Mouse (Mus musculus): Measurements from ENCODE around the gene Phc1.

Phc1 gene

GRCm38 (mm10) chr6:122339648-122340341 is 566 bp downstream of the Phc1 start:
- DNase-seq (ENCODE audit: low read depth in 1 of 2, low spot score in 2 of 2): peak in 1 of 2 experiments; percentile 39

GRCm38 (mm10) chr6:122339047-122339647 is 1.2 kb downstream of the Phc1 start:
- peak in 1 of 2 experiments; percentile 13 for DNase-seq (ENCODE audit: low read depth in 1 of 2, low spot score in 2 of 2)

GRCm38 (mm10) chr6:122337546-122337945 is 2.8 kb downstream of the Phc1 start:
- DNase-seq (ENCODE audit: low read depth in 1 of 2, low spot score in 2 of 2): no peak

- no peak for DNase-seq (ENCODE audit: low read depth in 1 of 2, low spot score in 2 of 2)
Measured at GRCm38 (mm10) chr6:122334786-122335340, 5.5 kb downstream of the Phc1 start.

- no peak for DNase-seq (ENCODE audit: low read depth in 1 of 2, low spot score in 2 of 2)
Measured at GRCm38 (mm10) chr6:122333081-122333612, 7.2 kb downstream of the Phc1 start.

GRCm38 (mm10) chr6:122325361-122325975 is 14.9 kb downstream of the Phc1 start:
- no peak for DNase-seq (ENCODE audit: low read depth in 1 of 2, low spot score in 2 of 2)

GRCm38 (mm10) chr6:122318726-122319125 is 21.6 kb downstream of the Phc1 start:
- no peak for DNase-seq (ENCODE audit: low read depth in 1 of 2, low spot score in 2 of 2)

- no peak for DNase-seq (ENCODE audit: low read depth in 1 of 2, low spot score in 2 of 2)
Measured at GRCm38 (mm10) chr6:122310187-122310820, 30.1 kb downstream of the Phc1 start.

- DNase-seq (ENCODE audit: low read depth in 1 of 2, low spot score in 2 of 2): peak in 1 of 2 experiments; percentile 24
Measured at GRCm38 (mm10) chr6:122309446-122309960, 30.9 kb downstream of the Phc1 start.

- peak; percentile 94 to 95 for DNase-seq (ENCODE audit: low read depth in 1 of 2, low spot score in 2 of 2)
Measured at GRCm38 (mm10) chr6:122308505-122309393, 31.6 kb downstream of the Phc1 start, which contains the start of gene M6pr. M6pr (plus strand) TSS chr6:122308720.

- no peak for DNase-seq (ENCODE audit: low read depth in 1 of 2, low spot score in 2 of 2)
Measured at GRCm38 (mm10) chr6:122308136-122308504, 32.2 kb downstream of the Phc1 start.

- DNase-seq (ENCODE audit: low read depth in 1 of 2, low spot score in 2 of 2): no peak
Measured at GRCm38 (mm10) chr6:122306707-122307106, 33.7 kb downstream of the Phc1 start.

GRCm38 (mm10) chr6:122304790-122305555 is 35.4 kb downstream of the Phc1 start:
- DNase-seq (ENCODE audit: low read depth in 1 of 2, low spot score in 2 of 2): no peak

GRCm38 (mm10) chr6:122304355-122304754 is 36.0 kb downstream of the Phc1 start:
- DNase-seq (ENCODE audit: low read depth in 1 of 2, low spot score in 2 of 2): peak in 1 of 2 experiments; percentile 56

GRCm38 (mm10) chr6:122303526-122303925 is 36.8 kb downstream of the Phc1 start:
- DNase-seq (ENCODE audit: low read depth in 1 of 2, low spot score in 2 of 2): no peak

- DNase-seq (ENCODE audit: low read depth in 1 of 2, low spot score in 2 of 2): no peak
Measured at GRCm38 (mm10) chr6:122302661-122303060, 37.7 kb downstream of the Phc1 start.

GRCm38 (mm10) chr6:122302121-122302520 is 38.2 kb downstream of the Phc1 start:
- DNase-seq (ENCODE audit: low read depth in 1 of 2, low spot score in 2 of 2): no peak

GRCm38 (mm10) chr6:122299621-122300133 is 40.7 kb downstream of the Phc1 start:
- no peak for DNase-seq (ENCODE audit: low read depth in 1 of 2, low spot score in 2 of 2)

- no peak for DNase-seq (ENCODE audit: low read depth in 1 of 2, low spot score in 2 of 2)
Measured at GRCm38 (mm10) chr6:122298223-122298609, 42.1 kb downstream of the Phc1 start.

Measured in monocyte, adult 2 months (primary cell).